Mouse (Mus musculus): ENCODE measurements at regions not wholly inside any gene's neighbourhood (a gene's known extent, or its start where the extent isn't known, plus 50 kb on each side); places are given as distances from the start of the nearest gene placed in this dataset.

DNA sequence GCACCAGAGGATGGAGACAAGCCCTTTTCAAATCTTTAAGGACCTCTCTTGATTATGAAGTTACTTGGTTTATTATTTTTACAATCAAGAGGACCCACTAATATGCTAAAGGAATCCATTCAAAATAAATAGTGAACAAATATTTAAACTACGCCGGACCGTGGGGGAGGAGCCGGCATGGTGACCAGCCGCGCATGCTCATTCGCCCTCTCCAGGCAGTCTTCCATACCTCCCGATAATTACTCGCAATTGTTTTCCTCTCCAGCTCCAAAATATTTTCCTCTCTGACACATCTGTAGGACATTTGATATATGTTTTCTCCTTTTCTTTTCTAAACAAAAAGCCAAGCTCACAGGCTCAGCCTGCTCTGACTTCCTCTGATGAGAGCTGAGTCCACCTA is 111.3 kb upstream of the Gsc start:
- Histone ChIP-seq H3K9me3 (ENCODE audit: control insufficient read depth, low read length) (no peaks in the 10 kb centered on the region), H3K36me3 (replicated peaks; ENCODE audit: control insufficient read depth, insufficient read depth) (no peaks in the 10 kb centered on the region), H3K4me2 (replicated peaks) (peak overlapping the region; percentile 12; the same call in 1 of the 2 replicates), H3K27me3 (ENCODE audit: control insufficient read depth, insufficient read depth, low read length) (0 out of 2 replicates have a peak, but pooled peaks cover 2% of the 10 kb centered on the region), H3K4me1 (replicated peaks; ENCODE audit: control insufficient read depth, insufficient read depth, low read length) (no peaks in the 10 kb centered on the region), H3K4me3 (replicated peaks; ENCODE audit: low read length) (no peak overlapping the region), H3K9ac (no peak overlapping the region), H3K27ac (no peak overlapping the region)
- 73% methylated on average over 9 of the region's 9 CpGs for WGBS
- DNase-seq (ENCODE audit: low spot score): no peak
- no peak for ATAC-seq (ENCODE audit: low FRiP score)

DNA sequence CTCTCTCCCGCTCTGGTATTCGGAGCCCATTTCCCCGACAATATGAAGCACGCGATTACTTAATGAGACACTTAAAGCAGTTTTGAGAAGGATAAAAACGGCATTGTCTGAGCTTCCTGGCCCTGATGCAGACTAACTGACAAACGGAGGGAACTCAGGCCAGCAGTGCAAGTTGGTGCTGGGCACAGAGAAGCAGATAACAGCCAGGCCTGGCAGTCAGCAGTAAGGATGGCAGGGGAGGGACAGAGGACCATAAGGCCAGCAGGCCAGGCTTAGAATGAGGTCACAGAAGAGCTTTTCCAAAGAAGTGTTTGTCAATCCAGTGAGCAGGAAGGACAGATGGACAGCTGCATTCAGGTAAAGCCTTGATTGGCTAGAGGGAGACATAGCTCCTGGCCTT is 107.7 kb upstream of the Gsc start:
- Histone ChIP-seq H3K4me2 (replicated peaks) (no peak overlapping the region), H3K27ac (no peak overlapping the region), H3K27me3 (ENCODE audit: control insufficient read depth, insufficient read depth, low read length) (no peaks in the 10 kb centered on the region), H3K4me3 (replicated peaks; ENCODE audit: low read length) (no peak overlapping the region), H3K9me3 (ENCODE audit: control insufficient read depth, low read length) (no peaks in the 10 kb centered on the region), H3K9ac (no peak overlapping the region), H3K36me3 (replicated peaks; ENCODE audit: control insufficient read depth, insufficient read depth) (no peaks in the 10 kb centered on the region), H3K4me1 (replicated peaks; ENCODE audit: control insufficient read depth, insufficient read depth, low read length) (no peaks in the 10 kb centered on the region)
- WGBS: 55% methylated on average over 7 of the region's 7 CpGs
- ATAC-seq (ENCODE audit: low FRiP score): no peak
- no peak for DNase-seq (ENCODE audit: low spot score)

DNA sequence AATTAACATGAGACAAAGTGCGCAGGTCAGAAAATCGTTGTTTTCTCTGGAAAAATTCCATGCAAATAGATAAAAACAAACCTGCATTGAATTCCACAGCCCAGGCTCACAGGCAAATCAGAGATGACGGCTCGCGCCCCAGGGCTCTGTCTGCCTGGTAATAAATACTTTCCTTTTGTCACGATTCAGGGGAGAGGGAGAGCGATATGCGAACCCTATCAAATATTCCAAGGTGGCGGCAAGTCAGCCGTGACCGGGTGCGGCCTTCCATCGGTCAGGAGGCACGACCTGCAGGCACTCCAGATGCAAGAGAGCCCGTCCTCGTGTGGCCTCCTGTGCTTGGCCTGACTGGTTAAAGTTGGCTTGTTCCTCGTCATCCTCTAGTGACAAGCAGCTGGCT is 94.5 kb upstream of the Gsc start:
- Histone ChIP-seq H3K27ac (no peak overlapping the region), H3K9ac (no peak overlapping the region), H3K27me3 (ENCODE audit: control insufficient read depth, insufficient read depth, low read length) (no peaks in the 10 kb centered on the region), H3K4me1 (replicated peaks; ENCODE audit: control insufficient read depth, insufficient read depth, low read length) (no peaks in the 10 kb centered on the region), H3K4me2 (replicated peaks) (no peak overlapping the region), H3K36me3 (replicated peaks; ENCODE audit: control insufficient read depth, insufficient read depth) (no peaks in the 10 kb centered on the region), H3K4me3 (replicated peaks; ENCODE audit: low read length) (no peak overlapping the region), H3K9me3 (ENCODE audit: control insufficient read depth, low read length) (no peaks in the 10 kb centered on the region)
- 76% methylated on average over 17 of the region's 17 CpGs for WGBS
- ATAC-seq (ENCODE audit: low FRiP score): no peak
- no peak for DNase-seq (ENCODE audit: low spot score)

DNA sequence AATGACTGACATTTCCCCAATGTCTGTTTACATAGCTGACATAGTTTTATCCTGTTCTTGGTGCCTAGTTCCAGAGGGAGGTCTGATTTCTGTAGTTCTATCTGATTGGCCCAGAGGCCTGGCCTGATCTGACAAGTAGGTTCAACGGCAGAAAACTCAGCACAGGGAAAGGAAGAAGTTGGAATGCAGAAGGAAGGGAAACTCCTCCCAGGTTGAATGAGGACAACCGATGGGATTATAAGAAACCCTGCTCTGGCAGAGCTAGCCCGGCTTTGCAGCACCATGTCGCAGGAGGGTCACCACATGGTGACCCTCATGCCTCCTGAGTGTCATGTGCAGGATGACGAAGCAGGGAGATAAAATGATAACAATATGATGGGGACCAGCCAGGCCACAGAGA is 89.8 kb upstream of the Gsc start:
- Histone ChIP-seq H3K27me3 (ENCODE audit: control insufficient read depth, insufficient read depth, low read length) (no peaks in the 10 kb centered on the region), H3K9me3 (ENCODE audit: control insufficient read depth, low read length) (no peaks in the 10 kb centered on the region), H3K36me3 (replicated peaks; ENCODE audit: control insufficient read depth, insufficient read depth) (no peaks in the 10 kb centered on the region), H3K27ac (no peak overlapping the region), H3K4me1 (replicated peaks; ENCODE audit: control insufficient read depth, insufficient read depth, low read length) (no peaks in the 10 kb centered on the region), H3K9ac (no peak overlapping the region), H3K4me2 (replicated peaks) (no peak overlapping the region), H3K4me3 (replicated peaks; ENCODE audit: low read length) (no peak overlapping the region)
- no peak for DNase-seq (ENCODE audit: low spot score)
- no peak for ATAC-seq (ENCODE audit: low FRiP score)
- 79% methylated on average over 5 of the region's 5 CpGs for WGBS

DNA sequence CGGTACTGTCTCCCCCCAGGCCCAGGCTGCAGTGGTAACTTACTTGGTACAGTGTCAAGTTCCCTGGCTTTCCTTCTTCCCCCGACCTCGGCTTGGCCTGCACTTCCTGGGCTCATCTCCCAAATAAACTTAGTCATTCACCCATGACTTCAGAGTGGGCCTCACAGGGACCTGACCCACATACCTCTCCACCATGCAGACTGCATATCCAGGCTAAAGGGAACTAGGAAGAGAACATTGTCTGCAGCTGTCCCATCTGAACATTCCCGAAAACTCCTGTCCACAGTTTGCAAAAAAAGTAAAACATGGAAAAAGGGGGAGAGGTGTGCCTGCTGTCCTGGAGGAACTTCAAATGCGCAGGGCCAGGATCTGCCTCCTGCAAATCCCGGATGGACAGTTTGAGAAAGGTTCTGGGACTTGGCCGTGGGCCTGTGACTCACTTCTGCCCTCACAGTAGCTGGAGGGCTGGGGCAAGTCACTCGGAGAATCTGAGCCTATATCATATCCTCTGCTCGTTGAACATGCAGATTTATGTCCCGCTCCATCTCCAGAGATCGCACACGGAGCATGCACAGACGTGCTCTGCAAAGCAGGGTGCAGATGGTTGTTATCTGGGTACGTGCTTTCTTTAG is 87.9 kb upstream of the Gsc start:
- Histone ChIP-seq H3K27ac (no peak overlapping the region), H3K4me1 (replicated peaks; ENCODE audit: control insufficient read depth, insufficient read depth, low read length) (no peaks in the 10 kb centered on the region), H3K27me3 (ENCODE audit: control insufficient read depth, insufficient read depth, low read length) (no peaks in the 10 kb centered on the region), H3K4me2 (replicated peaks) (no peak overlapping the region), H3K4me3 (replicated peaks; ENCODE audit: low read length) (no peak overlapping the region), H3K36me3 (replicated peaks; ENCODE audit: control insufficient read depth, insufficient read depth) (no peaks in the 10 kb centered on the region), H3K9me3 (ENCODE audit: control insufficient read depth, low read length) (no peaks in the 10 kb centered on the region), H3K9ac (no peak overlapping the region)
- DNase-seq (ENCODE audit: low spot score) (no peak), ATAC-seq (ENCODE audit: low FRiP score) (no peak)
- 63% methylated on average over 14 of the region's 14 CpGs for WGBS

DNA sequence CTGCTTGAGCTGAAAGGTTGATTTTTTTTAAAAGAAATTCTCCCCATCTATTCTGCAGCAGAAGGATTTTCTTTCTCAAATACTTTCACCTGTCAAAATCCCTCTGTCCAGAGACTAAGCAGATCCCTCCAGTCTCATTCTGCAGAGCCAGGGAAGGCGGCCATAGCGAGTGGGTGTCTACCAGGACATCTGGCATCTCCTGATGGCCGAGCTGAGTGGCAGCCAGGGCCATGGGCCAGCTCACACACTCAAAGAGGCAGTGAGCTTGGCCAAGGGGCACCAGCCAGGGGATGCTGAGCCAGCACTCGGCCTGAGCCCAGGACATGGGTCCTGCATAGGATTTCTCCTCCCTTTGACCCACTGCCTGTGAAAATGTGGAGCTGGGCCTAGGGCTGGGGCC is 84.6 kb upstream of the Gsc start:
- 66% methylated on average over 4 of the region's 4 CpGs for WGBS
- no peak for ATAC-seq (ENCODE audit: low FRiP score)
- H3K36me3 ChIP-seq (replicated peaks; ENCODE audit: control insufficient read depth, insufficient read depth): no peaks in the 10 kb centered on the region

DNA sequence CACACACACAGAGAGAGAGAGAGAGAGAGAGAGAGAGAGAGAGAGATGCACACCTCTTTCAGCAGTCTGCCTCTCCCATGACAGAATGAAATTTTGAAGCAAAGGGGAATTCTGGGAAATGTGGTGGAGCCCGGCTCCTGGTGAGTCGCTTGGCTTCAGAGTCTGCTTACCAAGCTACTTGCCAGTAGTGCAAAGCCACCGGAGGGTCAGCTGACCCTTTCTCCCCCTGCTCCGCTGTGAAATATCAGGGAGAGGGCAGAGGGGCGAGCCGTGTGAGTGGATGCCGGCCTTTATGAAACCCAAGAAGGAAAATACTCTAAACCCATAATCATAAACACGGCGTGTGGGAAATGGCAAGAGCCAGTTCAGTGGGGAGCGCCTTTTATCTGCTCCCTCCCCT is 84.2 kb upstream of the Gsc start:
- WGBS: 80% methylated on average over 9 of the region's 10 CpGs

More for the DNA sequence above, 84.6 kb upstream of the Gsc start:
- H3K27me3 ChIP-seq (ENCODE audit: control insufficient read depth, insufficient read depth, low read length): no peaks in the 10 kb centered on the region
- no peaks in the 10 kb centered on the region for H3K9me3 ChIP-seq (ENCODE audit: control insufficient read depth, low read length)
- no peak overlapping the region for H3K9ac ChIP-seq
- no peak for DNase-seq (ENCODE audit: low spot score)
- no peak overlapping the region for H3K4me2 ChIP-seq (replicated peaks)
- H3K4me1 ChIP-seq (replicated peaks; ENCODE audit: control insufficient read depth, insufficient read depth, low read length): no peaks in the 10 kb centered on the region
- H3K27ac ChIP-seq: no peak overlapping the region
- H3K4me3 ChIP-seq (replicated peaks; ENCODE audit: low read length): no peak overlapping the region

DNA sequence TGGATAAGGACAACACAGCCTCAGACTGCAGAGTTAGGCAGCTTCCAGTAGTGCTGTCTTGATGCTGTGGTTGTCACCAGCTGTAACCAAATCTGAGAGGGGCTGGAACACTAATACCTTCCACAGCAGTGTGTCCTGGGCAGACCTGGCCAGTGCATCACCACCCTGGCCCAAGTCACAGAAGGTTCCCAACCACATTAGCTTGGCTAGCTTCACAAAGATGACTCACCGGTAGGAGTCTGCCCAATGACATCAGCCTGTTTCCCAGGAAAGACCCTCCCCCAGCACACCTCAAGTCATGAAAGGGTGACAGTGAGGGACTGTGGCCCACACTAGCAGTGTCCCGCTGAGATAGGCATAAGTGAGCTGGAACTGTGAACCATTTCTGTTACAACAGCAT is 75.5 kb upstream of the Gsc start:
- Histone ChIP-seq H3K27ac (no peak overlapping the region), H3K4me3 (replicated peaks; ENCODE audit: low read length) (no peak overlapping the region), H3K9ac (no peak overlapping the region), H3K4me1 (replicated peaks; ENCODE audit: control insufficient read depth, insufficient read depth, low read length) (no peaks in the 10 kb centered on the region), H3K4me2 (replicated peaks) (no peak overlapping the region), H3K36me3 (replicated peaks; ENCODE audit: control insufficient read depth, insufficient read depth) (no peaks in the 10 kb centered on the region), H3K27me3 (ENCODE audit: control insufficient read depth, insufficient read depth, low read length) (no peaks in the 10 kb centered on the region), H3K9me3 (ENCODE audit: control insufficient read depth, low read length) (no peaks in the 10 kb centered on the region)
- DNase-seq (ENCODE audit: low spot score): no peak
- 91% methylated on average over 2 of the region's 2 CpGs for WGBS
- no peak for ATAC-seq (ENCODE audit: low FRiP score)

More for the DNA sequence above, 84.2 kb upstream of the Gsc start:
- DNase-seq (ENCODE audit: low spot score) (no peak), ATAC-seq (ENCODE audit: low FRiP score) (no peak)
- Histone ChIP-seq H3K36me3 (replicated peaks; ENCODE audit: control insufficient read depth, insufficient read depth) (no peaks in the 10 kb centered on the region), H3K9me3 (ENCODE audit: control insufficient read depth, low read length) (no peaks in the 10 kb centered on the region), H3K27me3 (ENCODE audit: control insufficient read depth, insufficient read depth, low read length) (no peaks in the 10 kb centered on the region), H3K9ac (no peak overlapping the region), H3K4me1 (replicated peaks; ENCODE audit: control insufficient read depth, insufficient read depth, low read length) (no peaks in the 10 kb centered on the region), H3K4me3 (replicated peaks; ENCODE audit: low read length) (no peak overlapping the region), H3K27ac (no peak overlapping the region), H3K4me2 (replicated peaks) (no peak overlapping the region)

DNA sequence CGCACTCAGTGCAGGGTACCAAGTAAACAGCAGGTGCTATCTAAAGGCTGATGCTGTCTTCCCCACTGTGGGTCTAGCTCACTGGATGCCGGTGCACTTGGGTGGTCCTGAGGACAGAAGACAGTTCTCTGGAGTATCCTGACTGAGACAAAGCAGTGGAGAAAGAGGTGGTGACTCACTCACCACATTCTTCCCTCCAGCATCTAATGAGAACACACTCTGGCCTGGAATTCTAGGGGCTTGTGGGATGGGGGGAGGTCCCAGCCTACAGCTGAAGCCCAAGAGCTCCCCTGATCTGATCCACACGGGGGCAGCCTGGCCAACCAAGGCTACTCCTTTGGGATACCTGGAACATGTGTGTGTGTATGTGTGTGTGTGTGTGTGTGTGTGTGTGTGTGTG is 74.4 kb upstream of the Gsc start:
- no peak for DNase-seq (ENCODE audit: low spot score)
- Histone ChIP-seq H3K36me3 (replicated peaks; ENCODE audit: control insufficient read depth, insufficient read depth) (no peaks in the 10 kb centered on the region), H3K27me3 (ENCODE audit: control insufficient read depth, insufficient read depth, low read length) (no peaks in the 10 kb centered on the region), H3K27ac (no peak overlapping the region), H3K4me1 (replicated peaks; ENCODE audit: control insufficient read depth, insufficient read depth, low read length) (no peaks in the 10 kb centered on the region), H3K9me3 (ENCODE audit: control insufficient read depth, low read length) (no peaks in the 10 kb centered on the region), H3K4me3 (replicated peaks; ENCODE audit: low read length) (no peak overlapping the region), H3K9ac (no peak overlapping the region), H3K4me2 (replicated peaks) (no peak overlapping the region)
- ATAC-seq (ENCODE audit: low FRiP score): no peak
- 79% methylated on average over 3 of the region's 3 CpGs for WGBS
